Mouse (Mus musculus): Measurements from ENCODE around the gene Lgals3bp. TPM values are rescaled to one million over a fixed set of nuclear protein-coding genes. Genes with fewer than 3 reads are reported as not detected.

The Lgals3bp gene
- total and polyA plus RNA-seq, 3 experiments, result 67.3 to 338 (median 146) TPM

GRCm38 (mm10) chr11:118399891-118400565 lies 1.9 kb downstream of the Lgals3bp start:
- DNase-seq (ENCODE audit: extremely low read depth), result no peak
- Histone ChIP-seq H3K4me3 (replicated peaks in 1 of 3; ENCODE audit: low read depth in 2 of 3, low read length in 2 of 3, poor library complexity in 1 of 3) (peak overlapping the region; percentile 6 to 66 (median 56)), H3K9me3 (replicated peaks; ENCODE audit: low read length) (peaks cover 20% of the 10 kb centered on the region), H3K36me3 (replicated peaks in 1 of 2; ENCODE audit: control insufficient read depth in 1 of 2, insufficient read depth in 1 of 2, low read length in 1 of 2) (peaks cover 37 to 53% of the 10 kb centered on the region in 2 experiments), H3K9ac (ENCODE audit: insufficient read depth, low read depth) (peak overlapping the region; percentile 29; the same call in 1 of the 2 replicates), H3K27me3 (replicated peaks) (no peaks in the 10 kb centered on the region), H3K79me2 (replicated peaks; ENCODE audit: control insufficient read depth, extremely low read depth, insufficient read depth, poor library complexity, severe bottlenecking) (no peaks in the 10 kb centered on the region), H3K4me2 (ENCODE audit: insufficient read depth, low read depth, poor library complexity, severe bottlenecking) (0 out of 2 replicates have a peak overlapping the region, but pooled peaks have one; percentile 3), H3K4me1 (ENCODE audit: control insufficient read depth in 1 of 2, insufficient read depth in 2 of 2) (peaks cover 24 to 48% of the 10 kb centered on the region in 2 experiments), H3K27ac (ENCODE audit: insufficient read depth, low read depth) (no peak overlapping the region)
- TF ChIP-seq CHD1 (IDR thresholded peaks at IDR 0.05; ENCODE audit: low read depth, low read length), result no peak
- TF ChIP-seq POLR2A (IDR thresholded peaks at IDR 0.05; ENCODE audit: low read depth, low read length), result 0 out of 2 replicates have a peak, but pooled peaks have one; percentile 7
- in situ Hi-C loops (cut with MboI; ENCODE audit: low pct_ligation_motif_present, low pct_unique_long_range_greater_than_20kb, low sequenced_read_pairs) (no loop called here), dilution Hi-C loops (cut with MboI; ENCODE audit: extremely low pct_ligation_motif_present, extremely low pct_unique_long_range_greater_than_20kb, low sequenced_read_pairs) (no loop called here)

- dilution Hi-C loops (cut with MboI; ENCODE audit: extremely low pct_ligation_motif_present, extremely low pct_unique_long_range_greater_than_20kb, low sequenced_read_pairs) (no loop called here), in situ Hi-C loops (cut with MboI; ENCODE audit: low pct_ligation_motif_present, low pct_unique_long_range_greater_than_20kb, low sequenced_read_pairs) (no loop called here)
- no peaks in the 10 kb centered on the region for H3K27me3 ChIP-seq (replicated peaks)
- peaks cover 13 to 27% of the 10 kb centered on the region in 2 experiments for H3K4me1 ChIP-seq (ENCODE audit: control insufficient read depth in 1 of 2, insufficient read depth in 2 of 2)
- no peak for DNase-seq (ENCODE audit: extremely low read depth)
- no peak overlapping the region for H3K9ac ChIP-seq (ENCODE audit: insufficient read depth, low read depth)
- no peak overlapping the region for H3K4me3 ChIP-seq (replicated peaks in 1 of 3; ENCODE audit: low read depth in 2 of 3, low read length in 2 of 3, poor library complexity in 1 of 3)
- H3K27ac ChIP-seq (ENCODE audit: insufficient read depth, low read depth), result no peak overlapping the region
- H3K4me2 ChIP-seq (ENCODE audit: insufficient read depth, low read depth, poor library complexity, severe bottlenecking), result no peak overlapping the region
- no peak for TF ChIP-seq MAFK (IDR thresholded peaks at IDR 0.05; ENCODE audit: insufficient replicate concordance, low read length)
- no peak for TF ChIP-seq RCOR1 (conservative IDR thresholded peaks at IDR 0.05; ENCODE audit: low read depth, low read length)
- no peak for TF ChIP-seq JUND (conservative IDR thresholded peaks at IDR 0.05; ENCODE audit: low read depth, low read length)
- TF ChIP-seq MYC (IDR thresholded peaks at IDR 0.05; ENCODE audit: low read depth, low read length), result no peak
- TF ChIP-seq MEF2A (IDR thresholded peaks at IDR 0.05; ENCODE audit: borderline replicate concordance, low read depth, low read length), result no peak
- TF ChIP-seq PAX5 (IDR thresholded peaks at IDR 0.05; ENCODE audit: low read length), result no peak
- no peak for TF ChIP-seq CTCF (conservative IDR thresholded peaks at IDR 0.05 in 1 of 2, IDR thresholded peaks at IDR 0.05 in 1 of 2; ENCODE audit: low read depth in 2 of 2, low read length in 2 of 2)
- TF ChIP-seq ETS1 (conservative IDR thresholded peaks at IDR 0.05; ENCODE audit: low read depth, low read length), result no peak
- TF ChIP-seq RAD21 (IDR thresholded peaks at IDR 0.05; ENCODE audit: low read depth, low read length), result no peak
- no peak for TF ChIP-seq GABPA (IDR thresholded peaks at IDR 0.05; ENCODE audit: insufficient replicate concordance, low read depth, low read length)
- no peak for TF ChIP-seq NRF1 (IDR thresholded peaks at IDR 0.05; ENCODE audit: low read depth, low read length)
- TF ChIP-seq HCFC1 (IDR thresholded peaks at IDR 0.05; ENCODE audit: low read depth, low read length), result no peak
- TF ChIP-seq UBTF (IDR thresholded peaks at IDR 0.05; ENCODE audit: low read depth, low read length), result no peak
- TF ChIP-seq IRF4 (IDR thresholded peaks at IDR 0.05; ENCODE audit: low read depth, low read length), result no peak
- no peak for TF ChIP-seq MXI1 (IDR thresholded peaks at IDR 0.05; ENCODE audit: low read depth, low read length)
- no peak for TF ChIP-seq POLR2A (IDR thresholded peaks at IDR 0.05; ENCODE audit: low read depth, low read length)
- TF ChIP-seq ZNF384 (IDR thresholded peaks at IDR 0.05; ENCODE audit: low read depth, low read length), result no peak
- TF ChIP-seq ZKSCAN1 (IDR thresholded peaks at IDR 0.05; ENCODE audit: borderline replicate concordance, low read depth, low read length), result no peak
- H3K9me3 ChIP-seq (replicated peaks; ENCODE audit: low read length), result peaks cover 20% of the 10 kb centered on the region
- H3K79me2 ChIP-seq (replicated peaks; ENCODE audit: control insufficient read depth, extremely low read depth, insufficient read depth, poor library complexity, severe bottlenecking), result no peaks in the 10 kb centered on the region
- peaks cover 56 to 73% of the 10 kb centered on the region in 2 experiments for H3K36me3 ChIP-seq (replicated peaks in 1 of 2; ENCODE audit: control insufficient read depth in 1 of 2, insufficient read depth in 1 of 2, low read length in 1 of 2)
Measured at GRCm38 (mm10) chr11:118397806-118398530, 3.9 kb downstream of the Lgals3bp start.

All from CH12.LX (cell line).